In the genomic region with DNA sequence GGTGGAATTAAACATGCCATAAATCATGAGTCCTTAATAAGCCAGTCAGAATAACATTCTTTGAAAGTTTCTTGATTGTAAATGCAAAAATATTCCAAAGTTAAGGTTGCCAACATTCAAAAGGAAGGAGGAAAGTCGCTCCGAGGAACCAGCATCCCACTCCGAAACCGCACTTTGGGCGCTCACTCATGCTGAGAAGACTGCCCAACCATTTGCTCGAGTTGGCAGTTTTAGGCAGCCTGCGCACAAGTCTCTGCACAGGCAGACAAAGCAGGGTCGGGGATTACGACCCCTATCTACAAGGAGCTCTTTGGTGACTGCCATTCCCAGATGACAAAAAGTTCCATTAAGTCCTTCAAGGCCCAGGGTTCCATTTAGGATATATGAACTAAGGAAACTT, we compare ENCODE assay signal across 11 mouse cellular contexts.
A peak's percentile ranks its signal among the peaks of the same experiment; 100 is the strongest.
DNase-seq lines count a peak whose midpoint lies in the region; ATAC-seq and TF ChIP-seq lines count a peak whose summit lies in the region.
"Had no signal": no experiment of that assay in that cellular context is flagged by ENCODE, and none has a peak within 500 bp of the region (broad histone marks: within the 10 kb centered on the region; RNA-seq: fewer than 3 reads in every experiment).

No protein-coding gene starts in this region.

- no peak overlapping the region for H3K4me2 ChIP-seq in forebrain, embryonic 11.5 days (ENCODE audit: low read depth, low read length, severe bottlenecking)
- H3K4me2 ChIP-seq in hindbrain, postnatal 0 days (ENCODE audit: low read depth, low read length): no peak overlapping the region
- H3K4me2 ChIP-seq: limb, embryonic 12.5 days; stomach, embryonic 15.5 days had no signal

- H3K27me3 ChIP-seq in forebrain, embryonic 10.5 days (ENCODE audit: poor library complexity, severe bottlenecking): peaks cover 59% of the 10 kb centered on the region
- H3K27me3 ChIP-seq in forebrain, embryonic 11.5 days (ENCODE audit: control insufficient read depth, insufficient read depth, low read length): no peaks in the 10 kb centered on the region; the same call in 1 of the 2 replicates
- no peaks in the 10 kb centered on the region for H3K27me3 ChIP-seq in hindbrain, postnatal 0 days (ENCODE audit: insufficient read depth, low read length)
- H3K27me3 ChIP-seq: limb, embryonic 12.5 days; stomach, embryonic 15.5 days had no signal

- no peaks in the 10 kb centered on the region for H3K36me3 ChIP-seq in forebrain, embryonic 10.5 days (replicated peaks)
- H3K36me3 ChIP-seq in forebrain, embryonic 11.5 days (ENCODE audit: control insufficient read depth, insufficient read depth, low read length): no peaks in the 10 kb centered on the region
- H3K36me3 ChIP-seq in hindbrain, postnatal 0 days (ENCODE audit: insufficient read depth, low read length): no peaks in the 10 kb centered on the region
- H3K36me3 ChIP-seq: limb, embryonic 12.5 days; stomach, embryonic 15.5 days had no signal

- ATAC-seq in forebrain, embryonic 11.5 days (replicated peaks; ENCODE audit: low FRiP score): no peak; the same call in 1 of the 2 replicates
- ATAC-seq in hindbrain, postnatal 0 days: no peak
- no peak for ATAC-seq in megakaryocyte, adult 5-6 weeks (ENCODE audit: poor library complexity, severe bottlenecking)

- H3K9ac ChIP-seq in forebrain, embryonic 11.5 days (ENCODE audit: low read length): no peak overlapping the region
- no peak overlapping the region for H3K9ac ChIP-seq in hindbrain, postnatal 0 days (replicated peaks; ENCODE audit: low read length)
- H3K9ac ChIP-seq: limb, embryonic 12.5 days; stomach, embryonic 15.5 days had no signal

- H3K27ac ChIP-seq in forebrain, embryonic 10.5 days: 0 out of 2 replicates have a peak overlapping the region, but pooled peaks have one; percentile 4
- no peak overlapping the region for H3K27ac ChIP-seq in forebrain, embryonic 11.5 days (ENCODE audit: low read depth, low read length)
- no peak overlapping the region for H3K27ac ChIP-seq in hindbrain, postnatal 0 days
- H3K27ac ChIP-seq: limb, embryonic 12.5 days; stomach, embryonic 15.5 days had no signal

- no peak for DNase-seq in forebrain, embryonic 10.5 days (ENCODE audit: extremely low spot score, low spot score)
- DNase-seq in forebrain, embryonic 11.5 days (ENCODE audit: low spot score): no peak
- peak; percentile 55 to 62 for DNase-seq in right cerebral cortex, postnatal 10 days (ENCODE audit: low spot score in 2 of 2)
- no peak for DNase-seq in right cerebral cortex, postnatal 25 days
- DNase-seq in hindbrain, postnatal 0 days (ENCODE audit: low spot score): peak; percentile 26
- DNase-seq in retina, postnatal 1 day: peak; percentile 48
- DNase-seq in urinary bladder, postnatal 10 days (ENCODE audit: low spot score): no peak
- DNase-seq: adrenal gland, postnatal 25 days had no signal

- H3K4me1 ChIP-seq in forebrain, embryonic 10.5 days: peaks cover 67% of the 10 kb centered on the region
- H3K4me1 ChIP-seq in forebrain, embryonic 11.5 days (replicated peaks; ENCODE audit: control insufficient read depth, insufficient read depth, low read length): peaks cover 18% of the 10 kb centered on the region; the same call in 1 of the 2 replicates
- H3K4me1 ChIP-seq in hindbrain, postnatal 0 days (ENCODE audit: insufficient read depth, low read length): no peaks in the 10 kb centered on the region; the same call in 1 of the 2 replicates
- H3K4me1 ChIP-seq: stomach, embryonic 15.5 days had no signal

- no peaks in the 10 kb centered on the region for H3K9me3 ChIP-seq in forebrain, embryonic 10.5 days
- H3K9me3 ChIP-seq in forebrain, embryonic 11.5 days (ENCODE audit: control insufficient read depth, low read length): no peaks in the 10 kb centered on the region
- H3K9me3 ChIP-seq in hindbrain, postnatal 0 days (ENCODE audit: low read length): no peaks in the 10 kb centered on the region
- H3K9me3 ChIP-seq: limb, embryonic 12.5 days; stomach, embryonic 15.5 days had no signal

- 63% methylated on average over 9 of the region's 9 CpGs for WGBS in forebrain, embryonic 10.5 days
- WGBS in forebrain, embryonic 11.5 days: 51% methylated on average over 9 of the region's 9 CpGs
- WGBS in hindbrain, postnatal 0 days: 27% methylated on average over 9 of the region's 9 CpGs

- no peak overlapping the region for H3K4me3 ChIP-seq in forebrain, embryonic 10.5 days
- no peak overlapping the region for H3K4me3 ChIP-seq in forebrain, embryonic 11.5 days (ENCODE audit: low read depth, low read length)
- no peak overlapping the region for H3K4me3 ChIP-seq in hindbrain, postnatal 0 days (ENCODE audit: low read length)
- H3K4me3 ChIP-seq: limb, embryonic 12.5 days; stomach, embryonic 15.5 days had no signal

- no peak for TF ChIP-seq CTCF in hindbrain, postnatal 0 days (IDR thresholded peaks at IDR 0.05; ENCODE audit: low read depth)

Comparison
In these comparisons a context has a peak if more than half of its experiments do, and no peak if none do; other contexts are left out.
1. DNase-seq: peak in right cerebral cortex, postnatal 10 days (2 of 2), hindbrain, postnatal 0 days (single experiment) and retina, postnatal 1 day (single experiment); none in forebrain, embryonic 10.5 days (single experiment), forebrain, embryonic 11.5 days (single experiment), right cerebral cortex, postnatal 25 days (single experiment) and urinary bladder, postnatal 10 days (single experiment).